Mouse (Mus musculus) adipocyte (in vitro differentiated cells): ENCODE results near the gene Socs1.
"Not testable (repeated sequence)": the region's sequence is repeated elsewhere in the genome, so short reads cannot be mapped to it uniquely, and the experiment has no call there.

Source experiments
- DNase-seq: peaks from one replicate; pipeline ENCODE4 v3.0.0-alpha.2; 2016; ENCODE audit warnings: low spot score

Socs1 gene

DNA sequence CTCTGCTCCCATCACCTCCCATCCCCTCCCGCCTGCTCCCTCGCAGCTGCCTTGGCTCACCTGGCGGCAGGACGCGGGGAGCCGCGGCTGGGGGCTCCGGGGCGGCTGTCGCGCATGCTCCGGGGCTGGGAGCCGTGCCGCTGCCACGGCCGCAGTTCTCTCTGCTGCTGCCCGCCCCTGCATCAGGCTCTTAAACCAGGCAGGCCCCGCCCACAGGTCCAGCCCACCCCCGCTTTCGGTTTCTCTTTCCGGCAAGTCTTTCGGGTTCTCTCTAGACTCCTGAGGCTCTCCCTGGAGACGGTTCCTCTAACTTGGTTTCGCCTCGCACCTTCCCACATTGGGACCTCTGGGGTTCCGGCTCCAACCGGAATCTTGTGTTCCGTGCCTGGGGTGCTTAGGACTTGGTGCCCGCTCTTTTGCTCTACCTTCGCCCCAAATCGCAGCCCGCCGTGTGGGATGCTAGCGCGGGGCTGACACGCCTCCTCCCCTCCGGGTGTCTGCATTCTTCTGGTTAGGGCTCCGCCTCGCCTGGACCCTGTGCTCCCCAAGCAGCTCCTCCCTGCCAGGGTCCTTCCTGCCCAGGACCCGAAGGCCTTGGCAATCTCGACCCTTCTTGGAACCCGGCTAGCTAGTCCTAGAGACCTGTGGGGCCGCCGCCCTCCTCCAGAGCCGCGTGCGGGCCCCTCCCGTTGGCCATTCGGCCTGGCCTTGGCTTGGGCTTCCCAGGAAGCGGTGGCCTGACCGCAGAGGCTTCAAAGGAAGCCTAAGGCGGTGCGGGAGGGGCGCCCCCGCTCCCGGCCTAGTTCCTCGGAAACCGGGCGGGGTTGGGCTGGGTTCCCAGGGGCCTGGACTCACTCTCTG is at the start of gene Socs1:
Socs1 (minus strand) TSS at position 166 of the 861 bp plus-strand sequence.
- peak; percentile 96 for DNase-seq

DNA sequence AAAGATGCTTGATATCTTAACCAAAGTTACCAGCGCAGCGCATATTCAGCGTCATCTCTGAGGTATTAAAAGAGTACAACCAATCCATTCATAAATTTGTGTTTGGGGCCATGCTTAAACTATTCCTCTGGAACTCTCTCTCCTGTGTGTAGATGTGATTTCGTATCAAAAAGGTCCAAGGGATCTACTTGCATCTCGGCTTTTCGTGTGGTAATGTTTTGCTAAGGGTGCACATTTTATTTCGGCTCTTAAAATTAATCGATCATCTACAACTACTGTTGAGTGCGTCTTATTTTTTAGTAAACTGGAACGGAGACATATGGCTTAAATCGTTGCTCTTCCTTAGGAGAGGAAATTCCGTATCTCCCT is 49.2 kb upstream of the Socs1 start:
- no peak for DNase-seq

DNA sequence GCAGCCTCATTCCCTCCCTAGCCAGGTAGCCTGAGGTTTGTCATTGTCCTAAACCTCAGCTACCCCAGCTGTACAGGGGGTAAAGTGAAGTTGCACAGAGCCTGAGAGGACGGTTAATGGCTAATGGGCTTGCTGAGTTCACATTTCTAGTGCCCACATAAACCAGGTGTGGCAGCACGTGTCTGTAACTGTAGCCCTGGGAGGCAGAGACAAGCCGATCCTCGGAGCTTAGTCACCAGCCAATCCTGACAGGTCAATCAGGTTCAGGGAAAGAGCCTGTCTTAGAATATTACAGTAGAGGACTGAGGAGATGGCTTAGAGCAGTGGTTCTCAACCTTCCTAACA is 43.1 kb upstream of the Socs1 start:
- DNase-seq: no peak

DNA sequence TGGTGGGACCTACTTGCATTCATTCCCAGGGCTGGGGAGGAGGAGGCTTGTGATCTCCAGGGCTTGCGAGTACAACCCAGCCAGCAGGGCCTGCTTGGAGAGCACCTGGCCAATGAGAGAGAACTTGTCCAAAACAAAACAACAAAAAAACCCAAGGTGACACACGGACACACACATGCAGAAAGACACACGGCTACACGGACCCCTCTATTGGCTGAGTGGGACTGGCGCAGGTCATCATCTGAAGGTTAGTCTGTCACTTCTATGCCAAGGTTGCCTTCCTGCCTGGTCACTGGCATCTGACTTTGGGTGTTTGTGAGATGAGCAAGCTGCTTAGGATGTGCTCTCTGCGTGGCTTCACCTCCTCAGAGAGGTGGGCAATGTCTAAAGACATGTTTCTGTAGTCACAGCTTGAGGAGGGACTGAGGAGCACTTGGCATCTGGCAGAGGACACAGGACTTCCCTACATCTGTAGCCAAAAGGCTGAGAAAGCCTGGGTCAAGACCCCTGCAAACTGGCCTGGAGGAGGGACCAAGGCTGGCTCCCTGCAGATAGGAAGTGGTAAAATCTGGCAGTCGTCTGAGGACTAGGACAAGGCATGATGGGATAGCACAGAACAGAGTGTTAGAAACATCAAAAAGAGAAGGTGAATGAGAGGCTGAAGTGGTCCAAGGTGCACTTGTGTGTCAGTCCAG is 42.6 kb upstream of the Socs1 start:
- DNase-seq: no peak

DNA sequence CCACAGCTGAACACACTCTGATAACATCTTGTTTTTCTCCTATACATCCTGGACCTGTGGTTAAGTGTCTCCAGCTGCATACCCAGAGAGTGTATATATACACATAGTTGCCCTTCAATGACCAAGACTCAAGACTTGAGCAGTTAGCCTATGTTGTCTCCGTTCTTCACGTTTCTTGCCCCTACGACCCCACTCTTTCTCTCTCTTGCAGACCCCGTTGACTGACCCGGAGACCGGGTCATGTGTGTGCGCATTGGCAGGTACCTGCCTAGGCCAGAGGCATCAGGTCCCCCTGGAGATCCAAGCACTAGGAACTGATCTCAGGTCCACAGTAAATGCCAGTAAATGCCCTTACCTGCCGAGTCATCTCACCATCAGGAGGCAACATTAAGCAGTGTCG is 41.9 kb upstream of the Socs1 start:
- no peak for DNase-seq

DNA sequence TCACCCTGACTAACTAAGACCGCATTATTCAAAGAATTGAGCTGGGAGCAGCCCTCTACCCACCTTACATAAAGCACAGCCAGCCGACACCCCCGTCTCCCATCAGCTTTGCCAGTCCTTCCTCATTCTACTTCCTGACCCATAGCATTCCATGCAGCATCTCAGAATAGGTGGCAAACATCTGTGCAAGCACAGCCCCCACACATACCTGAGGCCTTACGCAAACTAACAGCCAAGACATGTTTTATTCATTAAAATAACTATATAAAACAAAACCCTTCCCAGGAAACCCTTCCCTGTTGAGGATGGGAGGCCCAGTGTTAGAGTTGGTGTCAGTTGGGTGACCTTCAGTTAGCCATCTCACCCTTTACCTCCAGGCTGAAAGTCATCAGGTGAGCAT is 40.5 kb upstream of the Socs1 start:
- no peak for DNase-seq

DNA sequence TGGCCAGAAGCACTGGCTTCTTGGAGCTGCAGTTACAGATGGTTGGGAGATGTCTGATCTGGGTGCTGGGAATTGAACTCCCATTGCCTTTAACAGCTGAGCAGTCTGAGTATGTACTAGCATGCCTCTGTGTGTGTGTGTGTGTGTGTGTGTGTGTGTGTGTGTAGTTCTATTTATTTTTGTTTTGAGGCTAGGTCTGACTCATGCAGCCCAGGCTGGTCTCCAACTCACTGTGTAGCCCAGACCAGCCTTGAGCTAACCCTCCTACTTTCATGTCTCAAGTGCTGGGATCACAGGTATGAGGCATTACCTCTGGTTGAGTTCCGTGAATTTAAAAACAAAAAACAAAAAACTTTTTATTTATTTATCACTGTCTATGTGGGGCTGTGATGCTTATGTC is 39.2 kb upstream of the Socs1 start:
- no peak for DNase-seq

DNA sequence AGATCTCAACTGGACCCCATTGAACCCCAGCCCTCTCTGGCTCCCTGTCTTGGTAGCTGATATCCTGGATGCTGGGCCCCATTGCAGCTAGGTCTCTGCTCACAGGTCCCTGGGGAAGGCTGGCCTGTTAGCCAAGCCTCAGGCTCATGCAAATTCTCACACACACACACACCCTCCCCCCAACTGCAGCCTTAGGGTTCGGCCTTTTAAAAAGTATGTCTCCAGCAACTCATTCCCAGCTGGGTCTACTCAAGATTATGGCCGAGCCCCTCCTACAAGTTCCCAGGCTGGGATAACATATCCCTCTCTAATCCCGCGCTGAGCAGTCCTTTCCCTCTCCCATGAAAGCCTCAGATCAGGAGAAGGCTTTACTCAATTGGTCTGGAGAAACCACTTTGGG is 36.1 kb upstream of the Socs1 start:
- no peak for DNase-seq

DNA sequence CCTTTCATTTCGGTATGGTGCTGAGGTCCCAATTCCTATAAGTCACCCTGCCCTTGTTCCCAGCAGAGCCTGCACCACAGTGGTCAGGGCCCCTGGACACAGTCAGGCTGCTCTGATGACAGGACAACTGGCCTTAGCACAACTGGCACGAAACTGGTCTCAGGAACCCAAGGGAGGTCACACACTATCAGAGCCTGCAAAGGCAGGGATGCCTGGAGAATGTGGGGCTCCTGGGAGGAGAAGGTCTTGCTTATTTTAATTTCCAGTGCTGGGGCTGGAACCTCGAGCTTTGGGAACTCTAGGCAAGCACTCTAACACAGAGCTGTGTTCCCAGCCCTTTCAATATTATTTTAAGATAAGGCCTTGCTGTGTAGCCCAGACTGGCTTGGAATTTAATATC is 34.6 kb upstream of the Socs1 start:
- DNase-seq: no peak

DNA sequence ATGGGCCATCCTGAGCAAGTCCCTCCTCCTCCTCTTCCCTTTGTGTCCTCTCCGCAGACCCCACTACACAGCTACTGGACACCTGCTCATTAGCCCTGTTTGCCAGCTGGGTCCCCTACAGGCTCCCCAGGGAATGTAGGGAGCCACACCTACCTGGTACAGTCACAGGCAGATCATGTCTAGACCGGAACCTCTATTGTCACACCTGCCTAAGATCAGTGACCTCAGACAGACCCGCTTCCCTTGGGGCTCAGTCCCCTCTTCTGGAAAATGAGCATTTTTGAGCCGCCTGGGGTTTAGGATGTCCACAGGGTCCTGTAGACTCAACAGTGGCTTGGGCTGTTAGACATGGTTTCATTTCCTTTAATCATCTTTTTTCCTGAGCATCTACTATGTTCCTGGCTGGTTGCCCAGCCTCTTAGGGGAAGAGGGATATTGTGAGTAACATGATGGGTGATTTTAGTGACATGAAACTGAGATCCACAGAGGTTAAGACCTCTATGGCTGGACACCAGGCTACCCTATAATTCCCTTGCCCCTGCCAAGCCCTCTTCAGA is 33.3 kb upstream of the Socs1 start:
- DNase-seq: no peak

DNA sequence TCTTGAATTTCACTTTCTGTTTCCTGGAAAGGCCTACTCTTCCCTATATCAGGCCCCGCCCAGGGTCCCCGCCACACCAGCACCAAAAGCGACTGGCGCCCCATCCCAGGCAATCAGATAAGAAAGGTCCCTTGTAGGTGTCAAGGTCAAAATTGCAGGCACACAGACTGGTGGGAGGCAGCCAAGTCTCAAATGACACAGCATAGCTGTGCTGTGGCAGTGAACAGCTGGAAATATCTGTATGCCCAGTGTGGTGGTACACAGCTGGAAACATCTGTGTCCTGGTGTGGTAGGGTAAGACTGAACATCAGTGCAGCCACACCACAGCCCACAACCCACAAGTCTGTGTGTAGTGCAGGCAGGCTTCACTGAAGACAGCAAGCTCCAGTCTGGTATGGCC is 29.5 kb upstream of the Socs1 start:
- no peak for DNase-seq

DNA sequence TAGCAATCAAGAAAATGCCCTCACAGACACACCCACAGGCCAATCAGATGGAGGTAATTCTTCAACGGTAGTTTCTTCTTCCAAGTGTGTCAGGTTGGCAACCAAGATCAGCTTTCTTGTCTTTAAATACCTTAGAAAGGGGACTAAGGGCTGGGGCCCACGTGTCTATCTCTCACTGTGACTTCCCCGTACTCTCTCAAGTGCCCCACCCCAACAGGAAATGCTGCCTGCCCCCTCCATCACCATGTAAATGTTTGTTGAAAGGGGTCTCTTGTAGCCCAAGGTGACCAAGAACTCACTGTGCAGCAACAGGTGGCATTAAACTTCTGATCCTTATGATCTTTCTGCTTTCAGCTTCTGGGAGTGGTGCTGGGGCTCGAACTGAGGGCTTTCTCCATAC is 28.4 kb upstream of the Socs1 start:
- no peak for DNase-seq

DNA sequence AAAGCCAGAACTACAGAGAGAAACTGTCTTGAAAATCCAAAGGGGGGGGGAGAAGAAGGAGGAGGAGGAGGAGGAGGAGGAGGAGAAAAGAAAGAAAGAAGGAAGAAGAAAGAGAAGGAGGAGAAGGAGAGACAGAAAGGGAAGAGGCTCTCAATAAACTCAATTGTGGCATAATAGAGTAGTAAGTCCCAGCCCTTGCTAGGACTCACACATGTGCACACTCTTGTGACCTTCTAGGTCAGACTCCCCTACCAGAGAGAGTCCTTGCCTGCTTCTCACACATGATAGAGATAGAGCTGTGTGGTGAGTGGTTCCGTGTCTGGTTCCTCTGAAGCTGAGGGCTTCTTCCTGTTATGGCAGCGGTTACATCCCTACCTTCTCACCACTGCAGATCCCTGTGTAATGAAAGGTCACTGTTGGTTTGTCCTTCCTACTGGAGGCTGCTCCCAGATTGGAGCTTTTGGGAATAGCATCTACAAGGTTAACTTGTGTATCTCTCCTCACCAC is 27.6 kb upstream of the Socs1 start, which contains the start of gene Gm11172:
Gm11172 (plus strand) TSS at position 51 of the 507 bp plus-strand sequence.
- DNase-seq: no peak

DNA sequence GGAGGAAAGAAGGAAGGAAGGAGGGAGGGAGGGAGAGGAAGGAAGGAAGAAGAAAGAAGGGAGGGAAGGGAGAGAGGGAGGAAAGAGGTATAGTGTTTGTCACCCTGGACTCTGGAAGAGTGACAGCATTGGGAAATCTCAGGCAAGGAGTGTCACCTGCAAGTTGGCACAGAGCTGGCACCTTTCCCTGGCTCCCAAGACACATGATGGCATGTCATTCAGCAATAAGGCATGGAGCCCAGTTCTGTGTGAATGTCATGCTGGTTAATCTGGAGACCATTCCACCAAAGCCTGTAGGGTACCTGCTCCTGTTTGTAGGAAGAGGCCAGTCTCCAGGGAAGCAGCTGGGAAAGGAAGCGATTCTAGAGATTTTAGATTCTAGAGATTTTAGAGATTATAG is 25.0 kb upstream of the Socs1 start:
- DNase-seq: no peak

DNA sequence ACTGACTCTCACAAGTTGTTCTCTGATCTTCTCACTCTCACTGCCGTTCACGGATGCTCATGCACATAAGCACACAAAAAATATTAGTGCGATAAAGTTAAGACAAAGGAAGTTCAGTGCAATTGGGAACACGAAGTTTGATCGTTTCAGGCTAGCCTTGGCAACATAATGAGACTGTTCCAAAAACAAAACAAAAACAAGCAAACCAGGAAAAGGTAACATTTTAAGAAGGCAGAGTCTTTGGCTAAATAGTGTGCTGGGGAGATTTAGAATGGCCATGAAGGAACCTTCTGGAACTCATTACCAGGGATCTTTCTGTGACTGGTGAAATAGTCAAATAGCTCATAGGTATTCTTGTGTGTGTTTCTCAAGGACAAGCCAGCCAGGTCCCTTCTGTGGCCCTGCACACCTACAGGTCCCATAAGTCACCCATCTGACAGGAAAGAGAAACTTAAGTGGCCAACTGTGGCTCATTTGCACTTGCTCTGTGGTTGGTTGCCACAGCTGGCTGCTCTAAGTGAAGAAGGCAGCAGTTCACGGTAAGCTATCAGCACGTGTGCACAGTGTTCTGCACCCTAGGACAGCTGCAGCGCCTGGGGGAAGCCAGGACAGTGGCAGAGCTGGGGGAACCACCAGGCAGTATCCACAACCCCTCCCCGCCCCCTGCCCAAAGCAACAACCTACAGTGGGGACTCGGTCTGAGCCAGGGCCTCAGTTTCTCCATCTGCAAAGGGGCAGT is 20.6 kb upstream of the Socs1 start, which contains the start of gene Prm1:
Prm1 (minus strand) TSS at position 51 of the 739 bp plus-strand sequence.
- no peak for DNase-seq

DNA sequence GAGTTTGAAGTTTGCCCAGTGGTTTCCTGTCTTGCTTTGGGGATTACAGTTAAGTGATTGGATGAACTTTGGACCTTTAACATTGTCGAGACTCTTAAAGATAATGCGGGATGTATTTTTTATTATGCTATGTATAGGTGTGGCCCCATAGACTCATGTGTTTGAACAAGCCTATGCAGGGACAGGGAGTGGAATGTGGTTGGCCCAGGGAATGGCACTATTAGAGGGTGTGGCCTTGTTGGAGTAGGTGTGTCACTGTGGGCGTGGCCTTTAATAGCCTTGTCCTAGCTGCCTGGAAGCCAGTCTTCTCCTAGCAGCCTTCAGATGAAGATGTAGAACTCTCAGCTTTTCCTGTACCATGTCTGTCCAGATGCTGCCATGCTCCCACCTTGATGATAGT is 17.1 kb upstream of the Socs1 start:
- not testable (repeated sequence) for DNase-seq

DNA sequence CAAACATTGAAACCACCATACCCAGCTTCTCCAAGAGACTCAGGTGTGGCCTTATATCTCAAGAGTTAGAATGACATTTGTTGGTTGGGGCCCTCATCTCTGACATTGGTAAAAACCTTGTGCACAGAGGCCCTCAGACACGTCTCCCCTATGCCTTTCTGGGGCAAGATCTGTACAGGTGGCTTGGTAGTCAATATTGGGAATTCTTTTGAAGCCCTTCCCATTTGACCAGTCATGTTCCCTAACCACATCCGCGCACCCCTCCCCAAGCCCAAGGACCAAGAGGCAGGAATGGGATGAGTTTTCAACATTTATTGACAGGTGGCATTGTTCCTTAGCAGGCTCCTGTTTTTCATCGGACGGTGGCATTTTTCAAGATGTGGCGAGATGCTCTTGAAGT is 10.7 kb upstream of the Socs1 start, which contains the start of gene Prm2:
Prm2 (minus strand) TSS at position 101 of the 400 bp plus-strand sequence.
- DNase-seq: no peak

DNA sequence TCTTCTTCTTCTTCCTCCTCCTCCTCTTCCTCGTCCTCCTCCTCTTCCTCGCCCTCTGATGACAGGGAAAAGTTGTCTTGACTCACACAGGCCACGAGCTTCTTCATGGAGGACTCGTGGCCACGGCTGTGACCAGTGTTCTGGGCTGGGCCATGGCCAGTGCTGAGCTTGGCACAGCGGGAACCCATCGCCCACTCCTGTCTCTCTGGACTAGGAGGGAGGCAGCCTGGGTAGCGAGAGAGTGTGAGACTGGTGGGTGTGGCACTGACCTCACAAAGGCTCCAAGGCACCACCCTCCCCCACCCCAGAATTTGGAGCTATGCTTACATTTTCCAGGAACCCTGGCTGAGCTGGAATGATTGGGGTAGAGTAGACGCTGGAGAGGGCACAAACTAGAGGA is 5.4 kb upstream of the Socs1 start, which contains the start of gene Prm3:
Prm3 (minus strand) TSS at position 213 of the 400 bp plus-strand sequence.
- DNase-seq: no peak

DNA sequence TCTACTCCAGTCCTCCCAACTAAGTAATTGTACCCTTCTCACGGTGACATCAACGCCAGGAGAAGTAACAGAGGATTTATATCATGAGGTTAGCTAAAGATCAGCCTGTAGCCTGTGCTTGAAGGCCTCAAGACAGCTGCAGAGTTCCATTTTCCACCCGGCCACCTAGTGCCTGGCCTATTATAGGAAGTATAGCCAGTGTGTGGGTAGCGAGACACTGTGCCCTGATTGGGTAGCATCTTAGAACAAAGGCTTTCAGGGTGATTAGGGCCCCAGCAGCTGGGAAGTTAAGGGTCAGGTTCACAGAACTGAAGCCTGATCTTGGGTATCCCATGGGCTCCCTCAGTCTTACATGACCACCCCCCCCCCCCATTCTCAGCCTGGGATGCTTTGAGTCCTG is 3.5 kb upstream of the Socs1 start:
- DNase-seq: no peak

DNA sequence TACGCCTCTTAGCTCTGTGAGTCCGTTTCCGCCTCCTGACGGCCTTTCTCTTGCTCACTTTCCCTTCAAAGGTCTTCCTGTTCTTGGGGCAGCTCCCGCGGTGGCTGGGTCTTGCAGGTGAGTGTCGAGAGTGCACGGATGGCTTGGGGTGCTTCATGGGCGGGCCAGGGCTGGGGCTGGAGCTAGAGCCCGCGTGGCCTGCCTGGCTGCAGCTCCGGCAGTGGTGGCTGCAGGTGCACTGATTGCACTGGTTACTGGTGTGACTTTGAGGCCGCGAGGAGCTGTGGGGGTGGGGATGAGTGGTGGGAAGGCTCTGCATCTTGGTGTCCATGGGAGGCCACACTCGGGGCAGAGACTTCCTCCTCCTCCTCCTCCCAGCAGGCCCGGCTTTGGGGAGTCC is 2.9 kb upstream of the Socs1 start, which contains the start of gene Tnp2:
Tnp2 (minus strand) TSS at position 390 of the 400 bp plus-strand sequence.
- no peak for DNase-seq

DNA sequence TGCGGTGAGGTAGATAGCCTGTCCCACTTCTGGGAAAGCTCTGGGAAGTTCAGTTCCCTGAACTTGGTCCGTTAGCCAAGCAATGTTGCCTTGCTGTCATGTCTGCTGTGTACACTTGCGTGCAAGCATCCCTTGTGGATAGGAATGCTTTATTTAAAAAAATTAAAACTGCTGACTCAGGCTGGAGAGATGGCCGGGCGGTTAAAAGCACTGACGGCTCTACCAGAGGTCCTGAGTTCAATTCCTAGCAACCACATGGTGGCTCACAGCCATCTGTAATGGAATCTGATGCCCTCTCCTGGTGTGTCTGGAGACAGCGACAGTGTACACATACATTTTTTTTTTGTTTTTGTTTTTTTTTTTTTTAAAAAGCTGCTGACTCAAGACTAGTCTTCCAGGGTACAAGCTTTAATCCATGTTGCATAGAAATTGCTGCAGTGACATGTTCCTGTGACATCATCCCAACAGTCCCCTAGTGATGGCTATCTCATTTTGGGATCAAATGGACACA is 2.3 kb upstream of the Socs1 start:
- DNase-seq: no peak
